Mouse (Mus musculus) thymus, adult 2 months (tissue): Measurements from ENCODE around the gene Rln3. TPM values are rescaled to one million over a fixed set of nuclear protein-coding genes. Genes with fewer than 3 reads are reported as not detected.

Experiments used
- DNase-seq: peaks from one replicate; pipeline ENCODE4 v3.0.0; 2021
- H3K27ac ChIP-seq: fragments of 200-500 bp; 2 replicates; pipeline ENCODE4 v1.5.1; 2012; ENCODE audit warnings: low read length, control low read depth; ENCODE audit not compliant: control insufficient read depth, insufficient read depth
- H3K27me3 ChIP-seq: fragments of 200-500 bp; 2 replicates; pipeline ENCODE4 v1.6.1; 2012; ENCODE audit warnings: mild to moderate bottlenecking, low read length, moderate library complexity, mixed read lengths; ENCODE audit not compliant: control insufficient read depth, insufficient read depth
- H3K36me3 ChIP-seq: fragments of 200-500 bp; 2 replicates; pipeline ENCODE4 v1.6.1; 2012; ENCODE audit warnings: mild to moderate bottlenecking, low read length, moderate library complexity; ENCODE audit not compliant: control insufficient read depth, insufficient read depth
- H3K4me1 ChIP-seq: fragments of 200-500 bp; replicated peaks from 2 replicates; pipeline ENCODE4 v1.6.1; 2012; ENCODE audit warnings: low read length; ENCODE audit not compliant: control insufficient read depth, insufficient read depth
- H3K4me3 ChIP-seq: fragments of 200-500 bp; 2 replicates; pipeline ENCODE4 v1.5.1; 2012; ENCODE audit warnings: mild to moderate bottlenecking, low read length, control low read depth, moderate library complexity; ENCODE audit not compliant: control insufficient read depth, insufficient read depth
- CTCF ChIP-seq: fragments of 200-500 bp; IDR thresholded peaks from 2 replicates; pipeline ENCODE4 v1.5.1; 2012; ENCODE audit warnings: mild to moderate bottlenecking, control low read depth, low read length, moderate library complexity, borderline replicate concordance; ENCODE audit not compliant: control insufficient read depth, poor library complexity, insufficient read depth; ENCODE audit errors: extremely low read depth
- POLR2A ChIP-seq: fragments of 200-500 bp; IDR thresholded peaks from 2 replicates; pipeline ENCODE4 v1.6.1; 2012; ENCODE audit warnings: mild to moderate bottlenecking, low read length, control low read depth, moderate library complexity; ENCODE audit not compliant: control insufficient read depth, poor library complexity, insufficient read depth; ENCODE audit errors: extremely low read depth
- WGBS: fragments of 180-500 bp; shearing (Covaris S2); methylation state at CpG from one replicate; pipeline ENCODE4 v1.1.7; 2018; 5-methylcytosine and 5-hydroxymethylcytosine counted together
- polyA plus RNA-seq: library from polyadenylated mRNA; depleted of rRNA; stranded (reverse); fragments of >200 nt; gene quantifications from 2 replicates; pipeline ENCODE4 v1.2.3, GENCODE M21; 2012; rRNA removed

The Rln3 gene
- polyA plus RNA-seq, 1 experiment: 9.1 TPM

DNA sequence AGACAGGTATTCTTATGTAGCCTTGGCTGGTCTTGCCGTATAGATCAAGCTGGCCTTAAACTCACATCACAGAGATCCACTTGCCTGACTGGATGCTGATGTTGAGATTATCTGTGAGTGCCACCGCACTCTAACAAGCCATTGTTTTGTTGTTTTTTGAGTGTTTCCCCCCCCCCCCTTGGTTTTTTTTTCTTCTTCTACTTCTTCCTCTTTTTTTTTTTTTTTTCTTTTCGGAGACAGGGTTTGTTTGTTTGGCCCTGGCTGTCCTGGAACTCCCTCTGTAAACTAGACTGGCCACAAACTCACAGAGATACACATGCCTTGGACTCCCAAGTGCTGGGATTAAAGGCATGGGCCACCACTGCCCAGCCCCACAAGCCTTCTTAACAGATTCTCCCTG lies 50.8 kb downstream of the Rln3 start:
- H3K4me3 ChIP-seq: no peak overlapping the region
- WGBS: 65% methylated on average over 3 of the region's 3 CpGs
- TF ChIP-seq POLR2A (no peak), CTCF (no peak)
- H3K36me3 ChIP-seq: peaks cover 4% of the 10 kb centered on the region; the same call in 1 of the 2 replicates
- H3K4me1 ChIP-seq: peaks cover 8% of the 10 kb centered on the region
- no peaks in the 10 kb centered on the region for H3K27me3 ChIP-seq
- no peak for DNase-seq
- H3K27ac ChIP-seq: no peak overlapping the region

Other genes with a start within 250 kb of the Rln3 start
- 170 and 184 TPM in 2 replicates for gene Adgrl1, start 144.9 kb downstream of the Rln3 start, polyA plus RNA-seq
- 0.75 and 1.1 TPM in 2 replicates for gene Gm10644, start 89.8 kb downstream of the Rln3 start, polyA plus RNA-seq
- 170 and 243 TPM in 2 replicates for gene Asf1b, start 89.5 kb downstream of the Rln3 start, polyA plus RNA-seq
- 57.8 and 59.0 TPM in 2 replicates for gene Prkaca, start 72.0 kb downstream of the Rln3 start, polyA plus RNA-seq
- 153 and 190 TPM in 2 replicates for gene Samd1, start 47.3 kb downstream of the Rln3 start, polyA plus RNA-seq
- gene 1700067K01Rik, start 43.5 kb downstream of the Rln3 start, polyA plus RNA-seq: 1.1 and 1.2 TPM in 2 replicates
- 0.32 and 0.43 TPM in 2 replicates for gene 2210011C24Rik, start 32.8 kb downstream of the Rln3 start, polyA plus RNA-seq
- gene Palm3, start 23.5 kb downstream of the Rln3 start, polyA plus RNA-seq: 0.32 and 0.43 TPM in 2 replicates
- 82.6 and 84.0 TPM in 2 replicates for gene Il27ra, start 2.4 kb downstream of the Rln3 start, polyA plus RNA-seq
- gene Gm10643, start 20.1 kb upstream of the Rln3 start, polyA plus RNA-seq: 0.36 and 0.45 TPM in 2 replicates
- gene Rfx1, start 21.8 kb upstream of the Rln3 start, polyA plus RNA-seq: 76.1 and 88.8 TPM in 2 replicates
- 190 and 211 TPM in 2 replicates for gene Dcaf15, start 59.8 kb upstream of the Rln3 start, polyA plus RNA-seq
- 6.6 and 7.7 TPM in 2 replicates for gene Podnl1, start 81.0 kb upstream of the Rln3 start, polyA plus RNA-seq
- gene Cc2d1a, start 102.9 kb upstream of the Rln3 start, polyA plus RNA-seq: 49.8 and 54.6 TPM in 2 replicates
- gene 4930432K21Rik, start 103.0 kb upstream of the Rln3 start, polyA plus RNA-seq: 1.9 and 2.4 TPM in 2 replicates
- gene Nanos3, start 140.2 kb upstream of the Rln3 start, polyA plus RNA-seq: 5.5 and 8.5 TPM in 2 replicates
- gene Zswim4, start 192.1 kb upstream of the Rln3 start, polyA plus RNA-seq: 53.0 and 59.0 TPM in 2 replicates
- 159 and 193 TPM in 2 replicates for gene D8Ertd738e, start 204.7 kb upstream of the Rln3 start, polyA plus RNA-seq
- 89.6 and 107 TPM in 2 replicates for gene Mri1, start 212.3 kb upstream of the Rln3 start, polyA plus RNA-seq
- 63.1 and 65.3 TPM in 2 replicates for gene Ccdc130, start 225.4 kb upstream of the Rln3 start, polyA plus RNA-seq